Mouse (Mus musculus) stomach, postnatal 0 days (tissue): ENCODE measurements around the gene Cmc2. TPM values are rescaled to one million over a fixed set of nuclear protein-coding genes. Genes with fewer than 3 reads are reported as not detected.

ENCODE experiments used
- ATAC-seq: fragments of 200-750 bp; cut with Nextera tagmentation; 2 replicates; pipeline ENCODE4 v1.8.0; 2017; ENCODE audit not compliant: low FRiP score, low TSS enrichment
- DNase-seq: peaks from one replicate; pipeline ENCODE4 v3.0.0-alpha.2; 2016; ENCODE audit warnings: low spot score
- H3K27ac ChIP-seq: fragments of 300-500 bp; sonication (generic); replicated peaks from 2 replicates; pipeline ENCODE4 v1.5.1; 2014; ENCODE audit warnings: mild to moderate bottlenecking, control low read depth
- H3K27me3 ChIP-seq: fragments of 300-500 bp; sonication (generic); 2 replicates; pipeline ENCODE4 v1.6.1; 2014; ENCODE audit warnings: low read length; ENCODE audit not compliant: control insufficient read depth, insufficient read depth
- H3K36me3 ChIP-seq: fragments of 300-500 bp; sonication (generic); 2 replicates; pipeline ENCODE4 v1.6.1; 2014; ENCODE audit warnings: low read length, mixed read lengths; ENCODE audit not compliant: control insufficient read depth, insufficient read depth
- H3K4me1 ChIP-seq: fragments of 300-500 bp; sonication (generic); replicated peaks from 2 replicates; pipeline ENCODE4 v1.6.1; 2014; ENCODE audit warnings: antibody characterized with exemption; ENCODE audit not compliant: control insufficient read depth, insufficient read depth
- H3K4me2 ChIP-seq: fragments of 300-500 bp; sonication (generic); replicated peaks from 2 replicates; pipeline ENCODE4 v1.6.1; 2014; ENCODE audit warnings: low read depth, mild to moderate bottlenecking, control low read depth, moderate library complexity
- H3K4me3 ChIP-seq: fragments of 300-500 bp; sonication (generic); 2 replicates; pipeline ENCODE4 v1.5.1; 2014; ENCODE audit warnings: low read depth, low read length, control low read depth
- H3K9ac ChIP-seq: fragments of 300-500 bp; sonication (generic); 2 replicates; pipeline ENCODE4 v1.6.1; 2014; ENCODE audit warnings: mild to moderate bottlenecking, low read length, control low read depth, mixed read lengths
- H3K9me3 ChIP-seq: fragments of 300-500 bp; sonication (generic); 2 replicates; pipeline ENCODE4 v1.6.1; 2016; ENCODE audit warnings: low read length; ENCODE audit not compliant: control insufficient read depth
- CTCF ChIP-seq: IDR thresholded peaks from 2 replicates; pipeline ENCODE4 v1.5.1; 2016; ENCODE audit warnings: antibody characterized with exemption, low read depth, mild to moderate bottlenecking, moderate library complexity
- EP300 ChIP-seq: optimal IDR thresholded peaks from 2 replicates; pipeline ENCODE3; 2016; ENCODE audit warnings: antibody characterized with exemption
- WGBS: fragments of 180-500 bp; shearing (Covaris S2); extraction: QIAGEN DNeasy Blood & Tissue Kit; methylation state at CpG from one replicate; pipeline ENCODE4 v1.1.7; 2014; 5-methylcytosine and 5-hydroxymethylcytosine counted together
- polyA plus RNA-seq: library from polyadenylated mRNA; unstranded; fragments of >200 nt; fragmentation: Nextera tagmentation; extraction: Ambion mirVana; gene quantifications from 2 replicates; pipeline ENCODE4 v1.2.1, GENCODE M21; 2015

Gene Cmc2
- polyA plus RNA-seq, 1 experiment from 2014 or later, result 47.7 TPM

DNA sequence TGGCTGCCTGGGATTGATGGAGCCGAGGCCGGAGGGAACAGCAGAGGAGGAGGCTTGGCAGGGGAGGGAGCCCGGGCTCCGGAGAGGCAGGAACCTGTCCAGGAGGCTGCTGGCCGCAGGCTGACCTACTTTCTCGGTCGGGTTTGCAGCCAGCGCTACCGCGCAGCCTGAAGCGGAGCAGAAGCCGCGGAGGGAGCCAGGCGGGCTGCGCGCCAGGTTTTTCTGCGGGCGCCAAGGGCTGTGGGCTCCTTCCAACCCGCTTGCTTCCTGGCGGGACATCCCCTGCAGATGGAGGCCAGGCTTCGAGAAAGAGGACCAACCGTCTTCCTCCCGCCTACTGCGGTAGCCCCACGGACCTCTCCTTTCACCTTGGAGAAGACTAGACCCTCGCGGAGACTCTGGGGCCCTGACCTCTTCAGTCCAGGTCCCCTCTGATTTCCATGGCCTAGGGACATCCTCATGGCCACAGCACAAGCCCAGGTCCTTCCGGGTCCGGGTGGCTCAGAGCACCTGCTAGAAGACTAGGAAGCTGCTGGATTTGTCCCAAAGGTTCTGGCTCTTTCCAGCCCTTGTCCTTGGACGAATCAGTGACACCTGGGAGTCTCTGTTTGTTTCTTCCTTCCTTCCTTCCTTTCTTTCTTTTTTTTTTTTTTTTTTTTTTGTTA is 57.8 kb downstream of the Cmc2 start:
- Histone ChIP-seq H3K4me2 (peak overlapping the region; percentile 45), H3K27ac (no peak overlapping the region), H3K4me3 (peak overlapping the region; percentile 22), H3K27me3 (no peaks in the 10 kb centered on the region), H3K9me3 (no peaks in the 10 kb centered on the region), H3K9ac (no peak overlapping the region; the same call in 1 of the 2 replicates), H3K4me1 (peaks cover 5% of the 10 kb centered on the region), H3K36me3 (no peaks in the 10 kb centered on the region)
- WGBS, result 2% methylated on average over 26 of the region's 30 CpGs
- ATAC-seq, result peak; percentile 29; the same call in 1 of the 2 replicates
- DNase-seq, result peak; percentile 52
- TF ChIP-seq EP300 (no peak), CTCF (no peak)

DNA sequence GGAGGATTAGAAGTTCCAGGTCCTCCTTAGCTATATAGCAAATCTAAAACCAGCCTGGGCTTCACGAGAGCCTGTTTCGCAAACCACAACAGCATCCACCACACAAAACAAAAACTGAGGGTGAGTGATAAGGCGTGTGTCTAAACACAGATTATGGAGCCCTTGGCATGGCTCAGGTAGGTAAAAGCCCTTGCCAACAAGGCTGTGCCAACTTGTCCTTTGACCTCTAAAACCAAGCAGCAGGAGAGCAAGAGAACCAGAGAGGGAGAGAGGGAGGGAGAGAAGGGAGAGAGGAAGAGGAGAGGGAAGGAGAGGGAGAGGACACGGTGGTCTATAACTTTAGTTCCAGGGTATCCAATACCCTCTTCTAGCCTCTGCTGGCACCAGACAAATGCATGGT is 59.1 kb downstream of the Cmc2 start:
- Histone ChIP-seq H3K36me3 (no peaks in the 10 kb centered on the region), H3K9me3 (no peaks in the 10 kb centered on the region), H3K4me1 (peaks cover 5% of the 10 kb centered on the region), H3K4me3 (no peak overlapping the region), H3K27me3 (no peaks in the 10 kb centered on the region), H3K9ac (no peak overlapping the region), H3K4me2 (no peak overlapping the region), H3K27ac (no peak overlapping the region)
- ATAC-seq (no peak), DNase-seq (no peak)
- WGBS, result 86% methylated on average over 4 of the region's 4 CpGs
- TF ChIP-seq EP300 (no peak), CTCF (no peak)

DNA sequence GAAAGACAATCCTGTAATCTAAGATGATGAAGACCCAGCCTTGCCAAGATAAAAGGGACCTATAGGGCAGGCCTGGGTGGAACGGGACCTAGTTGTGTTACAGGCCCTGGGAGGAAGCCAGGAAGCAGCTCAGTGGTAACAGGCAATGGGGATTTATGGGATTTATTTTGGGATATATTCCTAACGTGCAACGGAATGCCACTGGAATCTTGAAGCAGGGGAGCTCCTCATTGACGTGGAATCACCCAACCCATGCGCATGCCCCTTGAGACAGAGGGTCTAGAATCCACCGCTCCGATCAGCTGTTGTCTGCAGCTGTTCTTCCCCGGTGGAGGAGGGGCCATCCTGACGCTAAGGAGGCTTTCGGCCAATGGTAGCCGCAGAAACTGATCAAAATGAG is 69.2 kb downstream of the Cmc2 start:
- Histone ChIP-seq H3K9me3 (no peaks in the 10 kb centered on the region), H3K4me3 (no peak overlapping the region), H3K36me3 (no peaks in the 10 kb centered on the region), H3K9ac (no peak overlapping the region), H3K4me2 (no peak overlapping the region), H3K27me3 (no peaks in the 10 kb centered on the region), H3K4me1 (no peaks in the 10 kb centered on the region), H3K27ac (no peak overlapping the region)
- no peak for DNase-seq
- 83% methylated on average over 11 of the region's 11 CpGs for WGBS
- no peak for TF ChIP-seq EP300
- no peak for TF ChIP-seq CTCF
- no peak for ATAC-seq

DNA sequence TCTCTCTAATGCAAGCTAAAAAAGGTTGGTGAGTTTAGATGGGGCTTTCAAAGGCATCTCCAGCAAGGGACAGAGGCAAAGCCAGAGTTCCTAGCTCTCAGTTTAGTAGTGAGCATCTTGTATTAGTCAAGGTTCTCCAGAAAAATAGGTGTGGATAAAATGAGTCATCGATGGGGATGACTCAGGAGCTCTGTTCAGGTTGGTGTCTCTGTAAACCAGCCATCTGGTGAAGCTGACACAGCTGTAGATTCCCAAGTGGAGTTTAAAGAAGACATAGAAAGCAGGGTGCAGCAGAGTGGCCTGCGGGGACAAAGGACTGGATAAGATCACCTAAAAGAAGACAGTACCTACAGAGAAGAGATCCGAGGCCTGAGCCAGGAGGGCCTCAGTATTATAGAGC is 73.2 kb downstream of the Cmc2 start:
- DNase-seq, result no peak
- H3K9ac ChIP-seq, result no peak overlapping the region
- WGBS, result 71% methylated on average over 3 of the region's 3 CpGs
- no peaks in the 10 kb centered on the region for H3K36me3 ChIP-seq
- H3K27ac ChIP-seq, result no peak overlapping the region
- no peaks in the 10 kb centered on the region for H3K9me3 ChIP-seq
- H3K4me1 ChIP-seq, result no peaks in the 10 kb centered on the region
- no peak for ATAC-seq
- no peak overlapping the region for H3K4me2 ChIP-seq
- no peak for TF ChIP-seq EP300
- TF ChIP-seq CTCF, result no peak
- no peak overlapping the region for H3K4me3 ChIP-seq
- no peaks in the 10 kb centered on the region for H3K27me3 ChIP-seq

DNA sequence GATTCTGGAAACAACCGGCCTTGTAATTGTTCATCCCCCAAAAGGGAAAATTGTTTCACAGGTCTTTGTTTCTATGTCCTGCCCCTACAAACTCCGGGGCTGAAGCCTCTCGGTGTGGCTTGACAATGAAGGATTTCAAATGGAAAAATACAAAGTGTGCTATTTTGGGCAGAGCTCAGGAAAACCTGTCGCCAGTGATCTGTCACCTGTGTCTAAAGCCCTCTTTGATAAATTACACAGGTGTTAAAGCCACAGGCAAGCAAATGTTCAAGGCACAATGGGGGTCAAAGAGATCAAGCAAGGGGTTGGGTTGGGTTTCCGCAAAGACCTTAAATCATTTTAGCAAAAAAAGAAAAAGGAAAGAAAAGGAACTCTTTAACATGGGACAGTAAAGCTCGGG is 78.6 kb downstream of the Cmc2 start:
- Histone ChIP-seq H3K4me2 (no peak overlapping the region), H3K27ac (no peak overlapping the region), H3K4me3 (no peak overlapping the region), H3K9me3 (no peaks in the 10 kb centered on the region), H3K27me3 (no peaks in the 10 kb centered on the region), H3K9ac (no peak overlapping the region), H3K4me1 (no peaks in the 10 kb centered on the region), H3K36me3 (no peaks in the 10 kb centered on the region)
- DNase-seq (no peak), ATAC-seq (no peak)
- WGBS, result 39% methylated on average over 6 of the region's 6 CpGs
- TF ChIP-seq CTCF, result no peak
- TF ChIP-seq EP300, result no peak

Other genes starting within 250 kb of the Cmc2 start
- 3.2 and 3.7 TPM in 2 replicates for gene Cdyl2, start 188.5 kb downstream of the Cmc2 start, polyA plus RNA-seq
- 7.2 and 8.3 TPM in 2 replicates for gene Cenpn, start 275 bp upstream of the Cmc2 start, polyA plus RNA-seq
- gene Atmin, start 21.9 kb upstream of the Cmc2 start, polyA plus RNA-seq, result 6.1 and 6.2 TPM in 2 replicates
- gene 1700030J22Rik, start 57.5 kb upstream of the Cmc2 start, polyA plus RNA-seq, result 0.45 and 0.56 TPM in 2 replicates
- 87.5 and 89.3 TPM in 2 replicates for gene Gcsh, start 72.1 kb upstream of the Cmc2 start, polyA plus RNA-seq
- gene Pkd1l2, start 161.0 kb upstream of the Cmc2 start, polyA plus RNA-seq, result 0.08 TPM in 1 of 2 replicates, not detected in the other
- gene Bco1, start 174.4 kb upstream of the Cmc2 start, polyA plus RNA-seq, result 0.49 and 0.53 TPM in 2 replicates
- 1.5 and 2.4 TPM in 2 replicates for gene Gan, start 236.7 kb upstream of the Cmc2 start, polyA plus RNA-seq